Mouse (Mus musculus): Measurements from ENCODE around the gene Slc9a8. TPM values are rescaled to one million over a fixed set of nuclear protein-coding genes. Genes with fewer than 3 reads are reported as not detected.
"Not testable (repeated sequence)": the region's sequence is repeated elsewhere in the genome, so short reads cannot be mapped to it uniquely, and the experiment has no call there.

Gene Slc9a8
- polyA plus RNA-seq, 1 experiment from 2014 or later, result 27.1 TPM

GRCm38 (mm10) chr2:167386456-167386855 is 35.1 kb upstream of the Slc9a8 start:
- H3K4me3 ChIP-seq (replicated peaks), result no peak overlapping the region
- no peaks in the 10 kb centered on the region for H3K27me3 ChIP-seq
- peaks cover 27% of the 10 kb centered on the region for H3K4me1 ChIP-seq
- H3K9ac ChIP-seq, result no peak overlapping the region
- H3K36me3 ChIP-seq, result no peaks in the 10 kb centered on the region
- H3K27ac ChIP-seq, result no peak overlapping the region
- WGBS, result 86% methylated on average over 4 of the region's 4 CpGs
- no peak overlapping the region for H3K4me2 ChIP-seq
- H3K9me3 ChIP-seq (replicated peaks), result peaks cover 5% of the 10 kb centered on the region; the same call in 1 of the 2 replicates
- no peak for ATAC-seq (replicated peaks; ENCODE audit: low FRiP score)

DNA sequence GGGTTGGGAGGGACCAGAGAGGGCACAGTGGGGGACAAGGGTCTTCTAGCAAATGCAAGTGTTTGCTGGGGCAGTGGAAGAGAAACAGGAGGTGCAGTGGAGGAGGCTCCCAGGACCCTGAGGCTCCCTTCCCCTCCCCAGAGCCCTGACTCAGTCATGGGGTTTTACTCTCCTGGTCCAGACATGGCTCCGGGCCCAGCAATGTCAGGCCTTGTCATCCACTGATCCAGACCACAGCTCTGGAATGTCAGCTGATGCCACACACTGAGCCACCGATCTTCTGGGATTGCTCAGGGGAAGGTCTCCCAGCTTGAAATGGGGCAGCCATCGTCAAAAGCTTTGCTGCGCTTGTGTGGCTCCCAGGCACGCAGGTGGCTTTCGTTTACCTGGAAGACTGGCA is 34.5 kb upstream of the Slc9a8 start:
- H3K9me3 ChIP-seq (replicated peaks), result peaks cover 5% of the 10 kb centered on the region; the same call in 1 of the 2 replicates

GRCm38 (mm10) chr2:167394426-167394825 is 27.1 kb upstream of the Slc9a8 start:
- no peak overlapping the region for H3K27ac ChIP-seq
- H3K36me3 ChIP-seq, result no peaks in the 10 kb centered on the region
- 40% methylated on average over 7 of the region's 7 CpGs for WGBS
- H3K4me2 ChIP-seq, result no peak overlapping the region
- no peaks in the 10 kb centered on the region for H3K27me3 ChIP-seq
- no peak overlapping the region for H3K4me3 ChIP-seq (replicated peaks)
- ATAC-seq (replicated peaks; ENCODE audit: low FRiP score), result no peak
- H3K4me1 ChIP-seq, result peaks cover 6% of the 10 kb centered on the region; the same call in 1 of the 2 replicates
- H3K9me3 ChIP-seq (replicated peaks), result peaks cover 3% of the 10 kb centered on the region; the same call in 1 of the 2 replicates
- H3K9ac ChIP-seq, result no peak overlapping the region

More for the DNA sequence above, 34.5 kb upstream of the Slc9a8 start:
- 82% methylated on average over 6 of the region's 6 CpGs for WGBS
- Histone ChIP-seq H3K4me3 (replicated peaks) (no peak overlapping the region), H3K9ac (no peak overlapping the region), H3K36me3 (no peaks in the 10 kb centered on the region), H3K4me1 (peaks cover 24% of the 10 kb centered on the region), H3K27me3 (no peaks in the 10 kb centered on the region), H3K4me2 (no peak overlapping the region), H3K27ac (no peak overlapping the region)
- ATAC-seq (replicated peaks; ENCODE audit: low FRiP score), result no peak

- ATAC-seq (replicated peaks; ENCODE audit: low FRiP score); H3K27ac ChIP-seq; H3K4me3 ChIP-seq (replicated peaks); H3K4me1 ChIP-seq; H3K27me3 ChIP-seq; H3K36me3 ChIP-seq; H3K9ac ChIP-seq; H3K4me2 ChIP-seq; H3K9me3 ChIP-seq (replicated peaks): not testable (repeated sequence)
- 93% methylated on average over 9 of the region's 9 CpGs for WGBS
Measured at GRCm38 (mm10) chr2:167396420-167396819, 25.1 kb upstream of the Slc9a8 start.

- no peaks in the 10 kb centered on the region for H3K27me3 ChIP-seq
- ATAC-seq (replicated peaks; ENCODE audit: low FRiP score), result no peak
- peaks cover 10% of the 10 kb centered on the region; the same call in 1 of the 2 replicates for H3K4me1 ChIP-seq
- H3K4me2 ChIP-seq, result no peak overlapping the region
- H3K9me3 ChIP-seq (replicated peaks), result no peaks in the 10 kb centered on the region
- 34% methylated on average over 4 of the region's 4 CpGs for WGBS
- H3K36me3 ChIP-seq, result no peaks in the 10 kb centered on the region
- H3K4me3 ChIP-seq (replicated peaks), result no peak overlapping the region
- H3K9ac ChIP-seq, result no peak overlapping the region
- no peak overlapping the region for H3K27ac ChIP-seq
Measured at GRCm38 (mm10) chr2:167399012-167399411, 22.5 kb upstream of the Slc9a8 start.

DNA sequence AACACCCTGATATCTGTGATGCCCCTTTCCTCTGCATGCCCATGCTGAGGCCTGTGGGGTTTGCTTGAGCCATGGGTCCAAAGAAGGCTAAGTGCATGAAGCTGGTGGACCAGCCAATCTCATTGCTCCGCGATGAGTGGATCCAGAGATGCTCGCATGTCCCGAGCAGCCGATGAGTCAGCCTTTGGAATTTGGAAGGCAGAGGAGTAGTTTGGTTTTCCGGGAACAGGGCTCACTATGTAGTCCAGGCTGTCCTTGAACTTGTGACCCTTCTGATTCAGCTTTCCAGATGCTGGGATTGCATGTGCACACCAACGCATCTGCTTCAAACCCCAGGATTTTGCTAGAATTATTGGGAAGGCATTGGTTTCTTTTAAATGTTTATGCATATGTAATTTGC is 21.9 kb upstream of the Slc9a8 start:
- H3K4me3 ChIP-seq (replicated peaks), result no peak overlapping the region
- H3K9me3 ChIP-seq (replicated peaks), result no peaks in the 10 kb centered on the region
- H3K4me1 ChIP-seq, result 0 out of 2 replicates have a peak, but pooled peaks cover 6% of the 10 kb centered on the region
- no peaks in the 10 kb centered on the region for H3K27me3 ChIP-seq
- ATAC-seq (replicated peaks; ENCODE audit: low FRiP score), result no peak
- no peaks in the 10 kb centered on the region for H3K36me3 ChIP-seq
- no peak overlapping the region for H3K4me2 ChIP-seq
- no peak overlapping the region for H3K27ac ChIP-seq
- no peak overlapping the region for H3K9ac ChIP-seq
- 75% methylated on average over 7 of the region's 7 CpGs for WGBS

- no peak for ATAC-seq (replicated peaks; ENCODE audit: low FRiP score)
- Histone ChIP-seq H3K27ac (no peak overlapping the region), H3K4me3 (replicated peaks) (no peak overlapping the region), H3K4me2 (no peak overlapping the region), H3K9ac (no peak overlapping the region), H3K4me1 (0 out of 2 replicates have a peak, but pooled peaks cover 6% of the 10 kb centered on the region), H3K27me3 (no peaks in the 10 kb centered on the region), H3K9me3 (replicated peaks) (no peaks in the 10 kb centered on the region), H3K36me3 (no peaks in the 10 kb centered on the region)
- WGBS, result 62% methylated on average over 7 of the region's 7 CpGs
Measured at GRCm38 (mm10) chr2:167403085-167403484, 18.4 kb upstream of the Slc9a8 start.

GRCm38 (mm10) chr2:167405101-167405880 is 16.2 kb upstream of the Slc9a8 start:
- H3K36me3 ChIP-seq, result no peaks in the 10 kb centered on the region
- H3K9ac ChIP-seq, result no peak overlapping the region
- no peak overlapping the region for H3K4me3 ChIP-seq (replicated peaks)
- H3K27me3 ChIP-seq, result no peaks in the 10 kb centered on the region
- no peaks in the 10 kb centered on the region for H3K9me3 ChIP-seq (replicated peaks)
- no peak for ATAC-seq (replicated peaks; ENCODE audit: low FRiP score)
- 79% methylated on average over 20 of the region's 20 CpGs for WGBS
- H3K27ac ChIP-seq, result no peak overlapping the region
- no peak overlapping the region for H3K4me2 ChIP-seq
- 0 out of 2 replicates have a peak, but pooled peaks cover 4% of the 10 kb centered on the region for H3K4me1 ChIP-seq

DNA sequence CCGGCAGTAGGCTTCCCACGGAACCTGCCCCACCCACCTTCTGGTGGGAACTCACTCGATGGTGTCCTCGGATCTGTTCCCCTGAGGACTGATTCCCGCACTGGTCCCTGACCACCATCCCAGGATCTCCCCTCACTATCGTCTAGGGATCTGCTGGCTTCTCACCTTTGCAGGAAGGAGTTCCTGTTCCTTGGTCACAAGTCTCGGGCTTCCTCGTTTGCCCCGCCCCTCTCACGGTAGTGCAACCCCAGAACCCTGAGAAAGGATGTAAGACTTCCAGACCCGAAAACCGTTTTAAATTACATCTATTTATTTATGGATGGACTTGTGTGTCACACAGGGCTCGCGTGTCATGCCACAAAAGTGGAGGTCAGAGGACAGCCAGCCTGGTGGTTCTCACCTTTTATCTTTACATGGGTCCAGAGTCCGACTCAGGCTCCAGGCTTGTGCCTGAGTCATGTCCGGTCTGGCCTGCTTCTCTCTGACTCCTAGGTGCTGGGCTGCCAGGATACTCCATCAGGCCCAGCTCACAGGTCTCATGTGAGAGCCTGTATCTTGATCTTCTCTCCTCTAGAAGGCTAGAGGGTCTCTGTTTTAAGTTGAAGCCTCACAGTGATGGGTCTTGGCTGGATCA is 14.1 kb upstream of the Slc9a8 start:
- Histone ChIP-seq H3K27me3 (no peaks in the 10 kb centered on the region), H3K36me3 (no peaks in the 10 kb centered on the region), H3K4me3 (replicated peaks) (no peak overlapping the region), H3K9me3 (replicated peaks) (no peaks in the 10 kb centered on the region), H3K4me2 (no peak overlapping the region), H3K4me1 (no peaks in the 10 kb centered on the region), H3K27ac (no peak overlapping the region), H3K9ac (no peak overlapping the region)
- 93% methylated on average over 16 of the region's 16 CpGs for WGBS
- ATAC-seq (replicated peaks; ENCODE audit: low FRiP score), result no peak

DNA sequence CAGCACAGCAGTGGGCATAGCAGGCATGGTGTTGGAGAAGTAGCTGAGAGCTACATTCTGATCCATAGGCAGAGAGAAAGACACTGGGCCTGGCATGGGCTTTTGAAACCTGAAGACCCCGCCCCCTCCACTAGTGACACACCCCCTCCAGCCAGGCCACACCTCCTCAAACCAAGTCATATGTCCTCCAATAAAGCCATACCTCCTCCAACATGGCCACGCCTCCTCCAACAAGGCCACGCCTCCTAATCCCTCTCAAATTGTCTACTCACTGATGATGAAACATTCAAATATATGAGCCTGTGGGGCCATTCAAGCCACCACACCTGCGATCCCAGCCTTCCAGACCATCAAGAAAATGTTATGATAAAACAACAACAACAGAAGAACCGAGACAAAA is 7.1 kb upstream of the Slc9a8 start:
- Histone ChIP-seq H3K9me3 (replicated peaks) (no peaks in the 10 kb centered on the region), H3K4me2 (no peak overlapping the region), H3K9ac (no peak overlapping the region), H3K4me1 (peaks cover 4% of the 10 kb centered on the region; the same call in 1 of the 2 replicates), H3K4me3 (replicated peaks) (no peak overlapping the region), H3K27ac (no peak overlapping the region), H3K36me3 (no peaks in the 10 kb centered on the region), H3K27me3 (no peaks in the 10 kb centered on the region)
- WGBS, result 91% methylated on average over 5 of the region's 5 CpGs
- ATAC-seq (replicated peaks; ENCODE audit: low FRiP score), result no peak

- no peak overlapping the region for H3K9ac ChIP-seq
- no peaks in the 10 kb centered on the region for H3K9me3 ChIP-seq (replicated peaks)
- no peak overlapping the region for H3K4me3 ChIP-seq (replicated peaks)
- no peak for ATAC-seq (replicated peaks; ENCODE audit: low FRiP score)
- no peak overlapping the region for H3K27ac ChIP-seq
- H3K4me2 ChIP-seq, result no peak overlapping the region
- H3K36me3 ChIP-seq, result no peaks in the 10 kb centered on the region
- H3K27me3 ChIP-seq, result no peaks in the 10 kb centered on the region
- H3K4me1 ChIP-seq, result peaks cover 11% of the 10 kb centered on the region
- 64% methylated on average over 9 of the region's 9 CpGs for WGBS
Measured at GRCm38 (mm10) chr2:167415970-167416563, 5.4 kb upstream of the Slc9a8 start.

- H3K36me3 ChIP-seq, result no peaks in the 10 kb centered on the region
- H3K4me3 ChIP-seq (replicated peaks), result no peak overlapping the region
- H3K9me3 ChIP-seq (replicated peaks), result no peaks in the 10 kb centered on the region
- H3K27me3 ChIP-seq, result no peaks in the 10 kb centered on the region
- H3K4me1 ChIP-seq, result peaks cover 13% of the 10 kb centered on the region
- H3K27ac ChIP-seq, result no peak overlapping the region
- no peak overlapping the region for H3K4me2 ChIP-seq
- 85% methylated on average over 3 of the region's 3 CpGs for WGBS
- no peak overlapping the region for H3K9ac ChIP-seq
- ATAC-seq (replicated peaks; ENCODE audit: low FRiP score), result no peak
Measured at GRCm38 (mm10) chr2:167417048-167417447, 4.5 kb upstream of the Slc9a8 start.

All from kidney, embryonic 15.5 days (tissue).